Mouse (Mus musculus) urinary bladder, postnatal 14 days (tissue): Measurements from ENCODE around the gene Mlc1.

Source experiments
- DNase-seq: peaks from one replicate; pipeline ENCODE4 v3.0.0; 2021; ENCODE audit warnings: low spot score

Gene Mlc1

GRCm38 (mm10) chr15:88936619-88937290, 42.1 kb downstream of the Mlc1 start:
- no peak for DNase-seq

GRCm38 (mm10) chr15:88934141-88934540, 44.7 kb downstream of the Mlc1 start:
- no peak for DNase-seq

GRCm38 (mm10) chr15:88932667-88933066, 46.1 kb downstream of the Mlc1 start:
- DNase-seq, result no peak

GRCm38 (mm10) chr15:88921992-88922310, 56.9 kb downstream of the Mlc1 start:
- peak; percentile 46 for DNase-seq

- peak; percentile 81 for DNase-seq
Measured at GRCm38 (mm10) chr15:88921131-88921991, 57.4 kb downstream of the Mlc1 start.

- DNase-seq, result no peak
Measured at GRCm38 (mm10) chr15:88920065-88920464, 58.7 kb downstream of the Mlc1 start.

- no peak for DNase-seq
Measured at GRCm38 (mm10) chr15:88919328-88919727, 59.5 kb downstream of the Mlc1 start.

- no peak for DNase-seq
Measured at GRCm38 (mm10) chr15:88917126-88917525, 61.7 kb downstream of the Mlc1 start.

GRCm38 (mm10) chr15:88916366-88916765, 62.4 kb downstream of the Mlc1 start:
- DNase-seq, result no peak

GRCm38 (mm10) chr15:88915046-88915445, 63.8 kb downstream of the Mlc1 start:
- no peak for DNase-seq

DNA sequence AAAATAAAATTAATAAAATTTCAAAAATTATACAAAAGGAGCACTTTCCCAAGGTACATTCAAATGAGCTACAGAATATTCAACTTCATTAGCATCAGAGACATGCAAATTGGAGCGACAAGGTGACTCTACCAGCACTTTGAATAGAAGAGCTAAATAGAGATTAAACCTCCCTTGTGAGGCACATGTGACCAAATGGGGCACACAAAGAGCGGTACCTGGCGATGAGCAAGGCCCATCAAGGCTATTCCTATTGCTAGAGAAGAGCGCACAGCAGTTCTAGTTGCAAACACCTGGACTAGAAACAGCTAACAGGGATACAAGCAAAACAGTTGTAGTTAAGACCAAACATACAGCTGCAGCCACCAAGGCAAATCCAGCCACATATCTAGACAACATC, 72.5 kb downstream of the Mlc1 start:
- no peak for DNase-seq
